Mouse (Mus musculus) myocyte (in vitro differentiated cells): ENCODE results near the gene Pnkp.

Experiments used
- CEBPB ChIP-seq: IDR thresholded peaks from 2 replicates; pipeline ENCODE4 v1.6.1; 2011; ENCODE audit warnings: mild to moderate bottlenecking, moderate library complexity; ENCODE audit not compliant: poor library complexity, insufficient read depth, severe bottlenecking
- E2F4 ChIP-seq: IDR thresholded peaks from one replicate; pipeline ENCODE4 v1.6.1; 2011; ENCODE audit warnings: mild to moderate bottlenecking, control low read depth, moderate library complexity; ENCODE audit not compliant: insufficient read depth
- MAX ChIP-seq: IDR thresholded peaks from one replicate; pipeline ENCODE4 v1.6.1; 2011; ENCODE audit warnings: low read depth, mild to moderate bottlenecking, control low read depth
- POLR2A ChIP-seq: IDR thresholded peaks from one replicate; pipeline ENCODE4 v1.6.1; 2011; ENCODE audit warnings: low read depth, mild to moderate bottlenecking, control low read depth, moderate library complexity; ENCODE audit not compliant: insufficient read length
- POLR2AphosphoS2 ChIP-seq: IDR thresholded peaks from one replicate; pipeline ENCODE4 v1.6.1; 2011; ENCODE audit warnings: low read depth, control low read depth; ENCODE audit not compliant: insufficient read length
- TCF12 ChIP-seq: IDR thresholded peaks from one replicate; pipeline ENCODE4 v1.6.1; 2011; ENCODE audit warnings: mild to moderate bottlenecking, control low read depth; ENCODE audit not compliant: poor library complexity, insufficient read depth, severe bottlenecking
- TCF3 ChIP-seq: IDR thresholded peaks from one replicate; pipeline ENCODE4 v1.6.1; 2011; ENCODE audit warnings: low read depth, control low read depth; ENCODE audit not compliant: insufficient read length

DNA sequence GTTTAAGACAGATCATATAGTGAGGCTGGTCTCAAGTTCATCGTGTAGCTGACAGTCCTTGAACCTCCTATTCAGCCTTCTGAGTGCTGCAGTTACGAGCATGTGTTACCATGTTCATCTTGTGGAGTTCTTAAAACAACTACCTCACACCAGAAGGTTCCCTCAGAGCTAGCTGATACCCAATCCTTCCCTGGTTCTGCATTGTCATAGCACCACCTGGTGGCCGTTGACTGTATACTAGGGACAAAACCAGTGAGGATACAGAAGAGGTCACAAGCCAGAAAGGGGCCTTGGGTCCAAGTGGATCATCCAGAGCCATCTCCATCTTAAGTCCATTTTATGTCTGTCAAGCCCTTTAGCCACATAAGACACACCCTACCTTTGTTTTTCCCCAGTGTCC lies 32.1 kb upstream of the Pnkp start:
- TF ChIP-seq MAX = no peak
- TF ChIP-seq POLR2A = no peak
- TF ChIP-seq CEBPB = no peak
- no peak for TF ChIP-seq E2F4
- no peak for TF ChIP-seq TCF12
- TF ChIP-seq POLR2AphosphoS2 = no peak
- TF ChIP-seq TCF3 = no peak
